ENCODE assay signal across 30 mouse cellular contexts in genomic region chrX:159047876-159048275, GRCm38 (mm10).
DNase-seq lines count a peak whose midpoint lies in the region; ATAC-seq lines count a peak whose summit lies in the region.
"Had no signal": no experiment of that assay in that cellular context is flagged by ENCODE, and none has a peak within 500 bp of the region (broad histone marks: within the 10 kb centered on the region; RNA-seq: fewer than 3 reads in every experiment).

No protein-coding gene starts in this region.

- no peak overlapping the region for H3K9ac ChIP-seq in forebrain, embryonic 15.5 days (replicated peaks)
- H3K9ac ChIP-seq: embryonic facial prominence, embryonic 13.5 days; heart, embryonic 12.5 days; heart, embryonic 15.5 days; hindbrain, embryonic 13.5 days had no signal

- no peaks in the 10 kb centered on the region for H3K4me1 ChIP-seq in forebrain, embryonic 15.5 days
- H3K4me1 ChIP-seq: embryonic facial prominence, embryonic 10.5 days; embryonic facial prominence, embryonic 13.5 days; forebrain, embryonic 10.5 days; heart, embryonic 12.5 days; heart, embryonic 15.5 days; hindbrain, embryonic 10.5 days; hindbrain, embryonic 13.5 days had no signal

- peak; percentile 16 for DNase-seq in adipocyte (ENCODE audit: low spot score)
- peak; percentile 42 for DNase-seq in embryo, embryonic 11 days
- peak; percentile 60 for DNase-seq in forelimb bud, embryonic 11.5 days (ENCODE audit: low read depth, low spot score)
- no peak for DNase-seq in right cerebral cortex, postnatal 14 days
- DNase-seq in Muller cell, postnatal 12 days (ENCODE audit: inconsistent ontology term) = no peak
- DNase-seq: adrenal gland, adult 8-10 months; adrenal gland, postnatal 25 days; cerebellum, adult 11-12 months; cerebellum, adult 8-10 months; cerebellum, postnatal 10 days; gastrocnemius, adult 2 months; gastrocnemius, postnatal 25 days; heart, adult 18-20 months; heart, postnatal 10 days; heart, postnatal 36 days; kidney, adult 18-20 months; kidney, adult 9 months had no signal

- no peaks in the 10 kb centered on the region for H3K36me3 ChIP-seq in forebrain, embryonic 15.5 days
- H3K36me3 ChIP-seq: embryonic facial prominence, embryonic 10.5 days; embryonic facial prominence, embryonic 13.5 days; forebrain, embryonic 10.5 days; heart, embryonic 12.5 days; heart, embryonic 15.5 days; hindbrain, embryonic 10.5 days; hindbrain, embryonic 13.5 days had no signal

- no peak overlapping the region for H3K4me3 ChIP-seq in forebrain, embryonic 15.5 days
- H3K4me3 ChIP-seq: embryonic facial prominence, embryonic 10.5 days; embryonic facial prominence, embryonic 13.5 days; erythroblast, embryonic 14.5 days; forebrain, embryonic 10.5 days; gastrocnemius, adult 2 months; heart, embryonic 12.5 days; heart, embryonic 15.5 days; hindbrain, embryonic 10.5 days; hindbrain, embryonic 13.5 days had no signal

- ATAC-seq in forebrain, embryonic 15.5 days (replicated peaks) = no peak
- ATAC-seq: forebrain, embryonic 14.5 days; hindbrain, embryonic 16.5 days; inflammation-experienced regulatory T-cells, adult 6 months; intestine, embryonic 16.5 days had no signal

- no peaks in the 10 kb centered on the region for H3K27me3 ChIP-seq in forebrain, embryonic 15.5 days
- H3K27me3 ChIP-seq: heart, embryonic 12.5 days; heart, embryonic 15.5 days; hindbrain, embryonic 13.5 days had no signal

- WGBS in forebrain, embryonic 15.5 days = 52% methylated on average over 2 of the region's 2 CpGs

- H3K27ac ChIP-seq in forebrain, embryonic 15.5 days (replicated peaks) = no peak overlapping the region
- H3K27ac ChIP-seq: embryonic facial prominence, embryonic 10.5 days; embryonic facial prominence, embryonic 13.5 days; forebrain, embryonic 10.5 days; gastrocnemius, adult 2 months; heart, embryonic 15.5 days; hindbrain, embryonic 10.5 days; hindbrain, embryonic 13.5 days had no signal

- no peaks in the 10 kb centered on the region for H3K9me3 ChIP-seq in forebrain, embryonic 15.5 days
- H3K9me3 ChIP-seq: embryonic facial prominence, embryonic 10.5 days; embryonic facial prominence, embryonic 13.5 days; forebrain, embryonic 10.5 days; heart, embryonic 12.5 days; heart, embryonic 15.5 days; hindbrain, embryonic 10.5 days; hindbrain, embryonic 13.5 days had no signal

- no peak overlapping the region for H3K4me2 ChIP-seq in forebrain, embryonic 15.5 days (replicated peaks)
- H3K4me2 ChIP-seq: embryonic facial prominence, embryonic 13.5 days; heart, embryonic 12.5 days; heart, embryonic 15.5 days; hindbrain, embryonic 13.5 days had no signal

Comparison
In these comparisons a context has a peak if more than half of its experiments do, and no peak if none do; other contexts are left out.
1. DNase-seq: peak in adipocyte (single experiment), embryo, embryonic 11 days (single experiment) and forelimb bud, embryonic 11.5 days (single experiment); none in right cerebral cortex, postnatal 14 days (single experiment) and Muller cell, postnatal 12 days (single experiment).